Mouse (Mus musculus) thymus, adult 2 months (tissue): ENCODE measurements at regions not wholly inside any gene's neighbourhood (a gene's known extent, or its start where the extent isn't known, plus 50 kb on each side); places are given as distances from the start of the nearest gene placed in this dataset.

Experiments
- DNase-seq: peaks from one replicate; pipeline ENCODE4 v3.0.0; 2021
- H3K27ac ChIP-seq: fragments of 200-500 bp; 2 replicates; pipeline ENCODE4 v1.5.1; 2012; ENCODE audit warnings: low read length, control low read depth; ENCODE audit not compliant: control insufficient read depth, insufficient read depth
- H3K27me3 ChIP-seq: fragments of 200-500 bp; 2 replicates; pipeline ENCODE4 v1.6.1; 2012; ENCODE audit warnings: mild to moderate bottlenecking, low read length, moderate library complexity, mixed read lengths; ENCODE audit not compliant: control insufficient read depth, insufficient read depth
- H3K36me3 ChIP-seq: fragments of 200-500 bp; 2 replicates; pipeline ENCODE4 v1.6.1; 2012; ENCODE audit warnings: mild to moderate bottlenecking, low read length, moderate library complexity; ENCODE audit not compliant: control insufficient read depth, insufficient read depth
- H3K4me1 ChIP-seq: fragments of 200-500 bp; replicated peaks from 2 replicates; pipeline ENCODE4 v1.6.1; 2012; ENCODE audit warnings: low read length; ENCODE audit not compliant: control insufficient read depth, insufficient read depth
- H3K4me3 ChIP-seq: fragments of 200-500 bp; 2 replicates; pipeline ENCODE4 v1.5.1; 2012; ENCODE audit warnings: mild to moderate bottlenecking, low read length, control low read depth, moderate library complexity; ENCODE audit not compliant: control insufficient read depth, insufficient read depth
- CTCF ChIP-seq: fragments of 200-500 bp; IDR thresholded peaks from 2 replicates; pipeline ENCODE4 v1.5.1; 2012; ENCODE audit warnings: mild to moderate bottlenecking, control low read depth, low read length, moderate library complexity, borderline replicate concordance; ENCODE audit not compliant: control insufficient read depth, poor library complexity, insufficient read depth; ENCODE audit errors: extremely low read depth
- POLR2A ChIP-seq: fragments of 200-500 bp; IDR thresholded peaks from 2 replicates; pipeline ENCODE4 v1.6.1; 2012; ENCODE audit warnings: mild to moderate bottlenecking, low read length, control low read depth, moderate library complexity; ENCODE audit not compliant: control insufficient read depth, poor library complexity, insufficient read depth; ENCODE audit errors: extremely low read depth
- WGBS: fragments of 180-500 bp; shearing (Covaris S2); methylation state at CpG from one replicate; pipeline ENCODE4 v1.1.7; 2018; 5-methylcytosine and 5-hydroxymethylcytosine counted together

DNA sequence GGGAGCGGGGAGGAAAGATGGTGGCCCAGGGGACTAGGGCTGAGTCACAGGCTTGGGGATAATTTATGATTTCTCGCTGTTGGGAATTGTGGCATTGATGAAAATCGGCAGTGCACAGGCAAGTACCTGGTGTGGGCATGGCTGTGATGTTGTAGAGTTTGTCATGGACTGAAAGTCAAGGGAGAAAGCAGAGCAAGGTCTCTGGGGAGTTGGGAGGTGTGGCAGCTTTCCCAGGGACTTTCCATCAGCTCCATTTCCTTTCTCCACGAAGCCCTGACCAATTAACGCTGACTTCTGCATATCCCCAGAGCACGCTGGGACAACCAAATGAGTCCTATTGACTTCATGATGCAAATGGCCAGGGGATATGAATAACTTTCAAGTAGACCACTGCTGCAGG is 126.2 kb downstream of the Gm19410 start:
- Histone ChIP-seq H3K27ac (no peak overlapping the region), H3K4me1 (no peaks in the 10 kb centered on the region), H3K4me3 (no peak overlapping the region), H3K27me3 (no peaks in the 10 kb centered on the region), H3K36me3 (no peaks in the 10 kb centered on the region)
- TF ChIP-seq POLR2A (no peak), CTCF (no peak)
- DNase-seq, result no peak
- 79% methylated on average over 6 of the region's 6 CpGs for WGBS

DNA sequence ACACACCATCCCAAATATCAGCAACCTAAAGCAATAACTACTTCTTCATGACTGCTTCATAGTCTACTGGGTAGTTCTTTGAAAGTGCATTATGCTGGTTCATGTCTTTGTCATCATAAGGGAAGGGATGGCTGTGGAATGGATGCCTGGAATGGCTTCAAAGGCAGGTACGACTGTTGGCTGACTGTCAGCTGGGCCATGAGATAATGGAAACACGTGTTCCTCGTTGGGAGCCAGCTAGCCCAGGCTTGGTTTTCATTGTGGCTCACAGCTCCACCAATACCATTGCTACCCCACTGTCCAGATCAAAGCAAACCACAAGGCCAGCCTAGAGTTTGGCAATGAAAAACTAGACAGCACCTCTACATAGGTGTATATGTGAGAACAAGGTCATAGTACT is 132.9 kb downstream of the Gm19410 start:
- H3K4me1 ChIP-seq, result no peaks in the 10 kb centered on the region
- no peak for DNase-seq
- H3K27me3 ChIP-seq, result no peaks in the 10 kb centered on the region
- no peak for TF ChIP-seq CTCF
- no peak for TF ChIP-seq POLR2A
- WGBS, result 91% methylated on average over 3 of the region's 3 CpGs
- no peak overlapping the region for H3K4me3 ChIP-seq
- H3K27ac ChIP-seq, result no peak overlapping the region
- H3K36me3 ChIP-seq, result no peaks in the 10 kb centered on the region

DNA sequence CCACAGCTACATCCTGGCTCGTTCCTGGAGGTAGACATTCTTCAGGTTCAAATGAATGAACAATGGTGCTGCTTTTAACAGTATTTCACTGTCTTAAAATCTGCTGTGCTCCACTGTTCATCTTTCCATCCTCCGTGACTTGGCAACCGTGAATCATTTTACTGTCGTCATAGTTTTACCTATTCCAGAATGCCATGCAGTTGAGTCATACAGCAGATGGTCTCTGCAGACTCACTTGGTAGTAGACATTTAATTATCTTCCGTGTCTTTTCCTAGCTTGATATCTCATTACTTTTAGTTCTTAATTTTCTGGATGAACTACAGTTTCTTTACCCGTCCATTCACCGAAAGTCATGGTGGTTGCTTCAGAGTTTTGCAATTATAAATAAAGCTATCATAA is 135.9 kb downstream of the Gm19410 start:
- H3K27me3 ChIP-seq, result no peaks in the 10 kb centered on the region
- no peaks in the 10 kb centered on the region for H3K4me1 ChIP-seq
- H3K4me3 ChIP-seq, result no peak overlapping the region
- no peaks in the 10 kb centered on the region for H3K36me3 ChIP-seq
- no peak overlapping the region for H3K27ac ChIP-seq
- no peak for DNase-seq
- TF ChIP-seq POLR2A, result no peak
- WGBS, result 89% methylated on average over 7 of the region's 7 CpGs

DNA sequence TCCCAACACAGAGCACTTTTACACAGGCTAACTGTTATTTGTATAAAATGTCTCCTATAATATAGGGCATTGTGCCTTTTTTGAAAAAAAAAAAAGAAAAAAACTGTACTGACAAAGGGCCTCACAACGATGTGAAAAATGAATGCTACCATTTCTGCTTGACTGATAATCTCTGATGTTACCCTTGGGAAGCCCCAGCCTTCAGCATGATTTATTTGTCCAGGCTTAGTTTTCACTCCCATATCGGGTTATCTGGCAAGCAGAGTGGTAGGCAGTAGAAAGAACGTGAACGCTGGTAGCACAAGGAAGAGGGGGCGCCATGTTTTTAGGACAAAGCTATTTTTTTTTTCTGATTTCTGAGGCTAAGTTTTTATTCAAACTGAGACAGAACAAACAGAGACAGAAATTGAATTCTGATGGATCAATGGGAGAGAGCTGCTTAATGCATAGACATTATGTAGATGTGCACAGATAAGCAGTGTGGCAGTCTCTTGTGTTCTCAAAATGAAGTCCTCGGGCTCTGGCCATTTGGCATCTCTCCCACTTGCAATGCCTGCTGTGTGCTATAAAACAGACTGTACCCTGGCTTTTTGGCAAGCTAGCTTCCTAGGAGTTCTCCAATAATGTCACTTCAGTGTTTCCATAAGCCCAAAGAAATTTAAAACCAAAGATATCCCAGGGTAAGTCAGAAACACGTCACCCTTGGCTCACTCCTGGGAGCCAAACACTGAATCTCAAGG is 139.3 kb downstream of the Gm19410 start:
- DNase-seq, result no peak
- H3K27me3 ChIP-seq, result no peaks in the 10 kb centered on the region

DNA sequence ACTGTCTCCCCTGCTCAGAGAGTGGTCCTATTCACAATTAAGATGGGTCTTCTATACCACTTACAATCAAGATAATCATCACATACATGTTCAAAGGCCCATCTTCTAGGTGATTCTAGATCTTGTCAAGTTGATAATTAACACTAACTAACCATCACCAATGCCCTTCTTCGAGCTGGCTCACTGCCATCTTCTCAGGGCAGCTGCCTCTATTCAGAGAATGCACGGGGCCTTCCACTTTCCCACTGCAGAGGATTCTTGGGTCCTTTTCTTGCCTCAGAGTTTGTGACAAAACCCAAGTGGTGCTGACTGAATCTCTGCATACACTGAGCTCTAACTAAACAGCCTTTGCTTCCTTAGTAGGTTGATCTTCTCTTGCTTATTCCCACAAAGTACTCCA is 142.4 kb downstream of the Gm19410 start:
- Histone ChIP-seq H3K4me3 (no peak overlapping the region), H3K27ac (no peak overlapping the region), H3K36me3 (no peaks in the 10 kb centered on the region), H3K4me1 (no peaks in the 10 kb centered on the region), H3K27me3 (no peaks in the 10 kb centered on the region)
- no peak for TF ChIP-seq POLR2A
- no peak for TF ChIP-seq CTCF
- WGBS, result 87% methylated on average over 2 of the region's 2 CpGs
- DNase-seq, result no peak

More for the DNA sequence above, 139.3 kb downstream of the Gm19410 start:
- no peak overlapping the region for H3K27ac ChIP-seq
- H3K4me3 ChIP-seq, result no peak overlapping the region
- no peak for TF ChIP-seq POLR2A
- no peak for TF ChIP-seq CTCF
- no peaks in the 10 kb centered on the region for H3K36me3 ChIP-seq
- no peaks in the 10 kb centered on the region for H3K4me1 ChIP-seq
- 93% methylated on average over 7 of the region's 7 CpGs for WGBS

DNA sequence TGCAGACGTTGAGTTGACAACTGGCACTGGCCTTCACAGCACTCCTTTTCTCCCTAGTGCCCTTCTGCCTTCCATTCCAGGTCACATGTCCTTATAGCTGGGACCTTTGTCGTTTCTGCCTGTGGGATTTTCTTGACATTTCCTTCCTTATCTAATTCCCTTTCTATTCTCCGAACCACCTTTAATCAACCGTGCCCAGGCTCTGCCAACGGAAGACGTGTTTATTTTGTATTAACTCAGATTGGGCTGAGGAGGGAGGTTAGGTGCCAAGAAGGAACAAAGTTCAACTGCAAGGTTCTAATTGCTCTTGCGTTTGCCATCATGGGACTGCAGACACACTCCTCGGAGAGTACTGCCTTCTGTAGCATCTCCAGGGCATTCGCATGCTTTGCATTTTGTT is 146.7 kb downstream of the Gm19410 start:
- TF ChIP-seq POLR2A, result no peak
- TF ChIP-seq CTCF, result no peak
- DNase-seq, result no peak
- 87% methylated on average over 9 of the region's 9 CpGs for WGBS

More for the DNA sequence above, 146.7 kb downstream of the Gm19410 start:
- H3K4me1 ChIP-seq, result no peaks in the 10 kb centered on the region
- no peak overlapping the region for H3K4me3 ChIP-seq
- no peak overlapping the region for H3K27ac ChIP-seq
- H3K27me3 ChIP-seq, result no peaks in the 10 kb centered on the region
- no peaks in the 10 kb centered on the region for H3K36me3 ChIP-seq
